Mouse (Mus musculus) 3T3-L1 (cell line): ENCODE data around the gene Dglucy.
"Not testable (repeated sequence)": the region's sequence is repeated elsewhere in the genome, so short reads cannot be mapped to it uniquely, and the experiment has no call there.

Experiments used
- DNase-seq: peaks from one replicate; pipeline ENCODE4 v3.0.0-alpha.2; 2015; ENCODE audit warnings: low read depth, low spot score

Dglucy gene

DNA sequence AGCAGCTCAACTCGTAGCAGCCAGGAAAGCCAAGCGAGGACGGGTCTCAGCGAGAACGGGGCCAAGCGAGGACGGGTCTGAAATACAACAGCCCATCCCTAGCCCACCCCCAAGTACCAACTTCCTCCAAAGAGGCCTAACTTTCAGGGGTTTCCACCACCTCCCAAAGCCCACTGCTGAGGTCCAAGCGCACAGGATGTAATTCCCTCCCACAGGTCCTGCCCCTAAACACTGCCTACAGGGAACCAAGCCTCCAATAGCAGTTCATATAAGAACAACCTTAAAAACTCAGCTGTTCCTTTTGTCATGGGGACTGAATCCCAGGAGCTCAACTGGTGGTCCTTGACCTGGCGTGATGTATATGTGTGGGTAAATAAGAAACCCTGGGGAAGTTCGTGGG, 1.6 kb downstream of the Dglucy start:
- DNase-seq = no peak

GRCm38 (mm10) chr12:100781428-100782120, 2.7 kb downstream of the Dglucy start:
- DNase-seq = no peak

GRCm38 (mm10) chr12:100784152-100784551, 5.3 kb downstream of the Dglucy start:
- DNase-seq = no peak

DNA sequence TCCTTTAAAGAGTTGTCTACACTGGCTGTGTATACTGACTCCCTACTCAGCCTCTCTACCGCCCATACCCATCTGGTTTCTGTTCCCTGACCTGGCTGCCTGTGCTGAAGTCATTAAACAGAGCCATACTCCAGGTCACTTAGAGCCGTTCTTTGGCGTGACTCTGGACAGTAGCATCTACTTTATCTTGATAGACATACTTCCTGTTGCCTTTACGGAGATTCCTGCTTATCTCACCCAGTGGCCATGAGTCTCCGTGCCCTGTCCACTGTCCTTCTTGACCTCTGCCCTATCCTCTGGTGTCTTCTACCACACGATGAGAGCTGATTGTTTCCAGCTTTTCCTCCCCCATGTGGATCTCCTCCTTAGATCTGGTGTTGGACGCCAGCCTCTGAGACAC, 6.5 kb downstream of the Dglucy start:
- no peak for DNase-seq

GRCm38 (mm10) chr12:100789981-100790550, 11.2 kb downstream of the Dglucy start:
- no peak for DNase-seq

GRCm38 (mm10) chr12:100791425-100791824, 12.6 kb downstream of the Dglucy start:
- peak; percentile 29 for DNase-seq

DNA sequence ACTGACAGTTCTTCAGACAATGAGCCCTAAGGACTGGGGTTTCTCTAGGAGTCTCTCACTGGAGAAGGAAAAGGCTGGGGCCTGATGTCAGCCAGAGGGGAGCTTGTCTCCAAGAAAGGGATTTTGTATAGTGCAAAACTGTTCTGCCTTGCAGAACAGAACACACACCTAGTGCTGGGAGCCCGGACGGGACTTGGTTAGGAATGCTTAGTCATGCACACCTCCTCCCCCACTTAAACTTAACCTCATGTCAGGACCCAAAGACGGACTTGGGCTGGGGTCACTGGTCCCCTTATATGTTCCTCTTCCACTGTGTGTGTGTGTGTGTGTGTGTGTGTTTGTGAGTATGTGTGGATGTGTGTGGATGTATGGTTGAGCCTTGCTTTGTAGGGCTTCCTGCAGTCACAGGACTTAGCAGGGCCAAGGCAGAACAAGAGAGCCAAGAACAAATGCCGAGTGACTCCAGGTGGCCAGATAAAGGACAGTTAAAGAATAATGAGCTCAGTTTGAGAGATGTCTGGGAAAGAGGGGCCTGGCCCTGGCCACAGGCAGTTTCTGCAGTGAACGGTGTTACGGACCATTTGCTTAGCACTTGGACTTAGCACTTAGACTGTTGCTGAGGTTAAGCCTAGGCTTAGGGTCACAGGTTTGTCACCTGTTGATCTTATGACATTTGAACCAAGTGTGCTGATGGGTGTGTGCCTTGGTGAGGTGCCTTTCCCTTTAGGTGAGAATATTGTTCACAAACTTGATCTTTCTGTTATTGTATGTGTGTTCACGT, 15.8 kb downstream of the Dglucy start:
- DNase-seq = no peak

DNA sequence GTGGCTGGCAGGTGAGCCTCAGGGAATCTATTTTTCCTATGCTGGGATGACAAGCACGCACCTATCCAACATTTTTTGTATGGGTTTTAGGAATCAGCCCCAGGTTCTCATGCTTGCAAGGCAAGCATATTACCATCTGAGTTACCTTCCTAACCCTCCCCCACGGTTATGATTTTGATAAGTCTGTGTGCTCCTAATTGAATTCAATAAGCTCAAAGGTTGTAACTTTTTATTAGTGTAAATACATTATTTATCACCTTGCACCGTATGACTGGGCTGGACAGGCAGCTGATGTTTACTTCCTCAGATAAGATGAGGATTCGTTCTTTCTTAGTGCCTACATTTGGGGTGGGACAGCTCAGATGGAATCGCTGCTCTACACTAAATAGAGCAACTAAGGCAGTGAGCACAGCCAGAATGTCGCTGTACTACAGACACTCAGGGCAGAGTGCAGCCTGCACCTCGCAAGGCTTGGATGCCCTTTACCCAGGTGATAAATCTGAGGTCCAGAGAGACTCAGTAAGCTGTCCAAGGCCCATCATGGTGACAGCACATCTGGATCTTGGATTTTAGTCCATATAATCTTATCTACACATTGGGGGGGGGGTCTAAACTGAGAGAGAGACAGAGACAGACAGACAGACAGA, 16.7 kb downstream of the Dglucy start:
- DNase-seq = no peak

DNA sequence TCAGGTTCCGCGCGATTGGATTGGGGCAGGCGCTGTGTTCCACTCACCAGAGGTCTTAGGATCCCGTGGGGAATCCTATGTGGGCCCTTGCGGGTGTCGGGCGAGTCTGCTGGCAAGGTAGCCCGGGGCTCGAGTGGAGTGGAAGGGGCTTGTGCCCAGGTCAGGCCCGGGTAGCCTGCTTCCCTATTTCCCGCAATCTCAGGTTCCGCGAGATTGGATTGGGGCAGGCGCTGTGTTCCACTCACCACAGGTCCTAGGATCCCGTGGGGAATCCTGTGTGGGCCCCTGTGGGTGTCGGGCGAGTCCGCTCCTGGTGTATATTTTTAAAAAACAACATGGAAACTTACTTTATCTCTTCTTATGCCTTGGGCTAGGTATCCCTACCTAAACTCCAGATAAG, 24.5 kb downstream of the Dglucy start:
- DNase-seq = not testable (repeated sequence)

DNA sequence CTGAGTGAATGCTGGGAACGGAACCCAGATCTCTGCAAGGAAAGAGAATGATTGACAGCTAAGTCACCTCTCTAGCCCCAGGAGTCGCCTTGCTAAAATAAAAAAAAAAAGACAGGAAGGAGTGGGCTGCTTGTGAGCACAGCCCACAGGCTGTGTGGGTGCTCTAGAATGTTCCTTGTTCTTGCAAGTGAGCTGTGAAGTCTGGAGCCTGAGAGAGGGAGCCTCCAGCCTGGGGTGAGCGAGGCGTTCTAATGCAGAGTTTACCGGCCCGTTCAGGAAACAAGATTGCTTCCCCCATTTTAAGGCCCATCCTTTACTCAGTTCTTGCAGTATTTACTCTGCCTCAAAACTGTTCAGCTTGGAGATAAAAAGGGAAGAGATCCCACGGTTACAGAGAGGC, 28.4 kb downstream of the Dglucy start:
- DNase-seq = no peak

- no peak for DNase-seq
Observed at GRCm38 (mm10) chr12:100808609-100809280, 29.9 kb downstream of the Dglucy start.

DNA sequence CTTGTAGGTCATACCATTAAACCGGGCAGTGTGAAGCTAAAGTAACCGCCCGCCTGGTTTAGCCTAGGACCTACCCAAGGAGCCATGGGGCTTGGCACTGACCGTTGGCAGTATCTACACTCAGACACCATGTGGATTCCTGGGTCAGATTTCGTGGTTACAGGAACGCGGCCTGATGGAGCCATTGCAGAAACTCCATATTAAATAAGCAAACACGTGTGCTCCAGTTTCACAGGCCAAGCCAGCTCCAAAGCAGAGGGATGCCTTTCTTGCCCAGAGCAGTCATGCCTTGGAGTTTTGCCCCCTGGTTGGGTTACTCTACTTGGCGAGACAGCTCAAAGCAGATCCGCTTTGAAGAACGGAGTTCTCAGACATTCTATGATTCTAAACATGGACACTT, 31.7 kb downstream of the Dglucy start:
- DNase-seq = peak; percentile 8

DNA sequence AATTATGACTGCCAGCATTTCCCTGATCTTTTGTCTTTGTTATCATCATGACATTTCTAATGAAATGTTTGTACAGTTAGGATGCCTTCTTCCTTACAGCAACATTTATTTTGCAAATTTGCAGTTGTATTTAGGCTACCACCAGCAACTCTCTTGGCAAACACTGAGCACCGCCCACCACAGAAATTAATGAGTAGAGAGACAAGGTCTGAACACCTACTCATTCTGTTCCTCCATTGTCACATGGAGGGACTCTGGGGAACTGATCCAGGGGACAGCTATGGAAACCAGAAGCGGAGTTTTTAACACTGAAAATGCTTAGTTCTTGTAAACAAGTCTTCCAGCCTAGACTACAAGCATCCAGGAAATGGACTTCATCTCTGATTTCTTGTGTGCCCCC, 35.0 kb downstream of the Dglucy start:
- DNase-seq = no peak

GRCm38 (mm10) chr12:100814671-100815070, 35.8 kb downstream of the Dglucy start:
- DNase-seq = no peak

DNA sequence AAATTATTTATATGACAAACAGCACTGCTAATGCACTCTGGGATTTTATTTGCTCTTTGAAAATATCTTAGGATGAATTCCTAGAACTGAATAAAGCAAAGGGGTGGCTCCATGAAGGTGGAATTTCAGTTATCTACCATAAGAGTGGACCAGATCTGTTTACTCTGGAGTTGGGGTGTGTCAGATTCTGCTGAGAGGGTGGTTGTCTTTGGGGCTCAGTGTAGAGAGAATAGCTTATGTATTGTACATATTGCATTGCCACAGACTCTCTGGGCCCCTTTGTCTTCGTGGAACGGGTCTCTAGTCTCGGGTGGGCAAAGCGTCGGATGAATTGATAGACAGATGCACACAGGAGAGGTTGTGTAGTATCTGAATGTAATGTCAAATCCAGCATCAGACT, 38.0 kb downstream of the Dglucy start:
- no peak for DNase-seq

GRCm38 (mm10) chr12:100819965-100820364, 41.1 kb downstream of the Dglucy start:
- no peak for DNase-seq

- DNase-seq = peak; percentile 56
Observed at GRCm38 (mm10) chr12:100831021-100831420, 52.2 kb downstream of the Dglucy start.

- no peak for DNase-seq
Observed at GRCm38 (mm10) chr12:100831629-100832325, 52.9 kb downstream of the Dglucy start.

- DNase-seq = no peak
Observed at GRCm38 (mm10) chr12:100837208-100837607, 58.4 kb downstream of the Dglucy start.

GRCm38 (mm10) chr12:100839079-100839600, 60.3 kb downstream of the Dglucy start:
- no peak for DNase-seq

DNA sequence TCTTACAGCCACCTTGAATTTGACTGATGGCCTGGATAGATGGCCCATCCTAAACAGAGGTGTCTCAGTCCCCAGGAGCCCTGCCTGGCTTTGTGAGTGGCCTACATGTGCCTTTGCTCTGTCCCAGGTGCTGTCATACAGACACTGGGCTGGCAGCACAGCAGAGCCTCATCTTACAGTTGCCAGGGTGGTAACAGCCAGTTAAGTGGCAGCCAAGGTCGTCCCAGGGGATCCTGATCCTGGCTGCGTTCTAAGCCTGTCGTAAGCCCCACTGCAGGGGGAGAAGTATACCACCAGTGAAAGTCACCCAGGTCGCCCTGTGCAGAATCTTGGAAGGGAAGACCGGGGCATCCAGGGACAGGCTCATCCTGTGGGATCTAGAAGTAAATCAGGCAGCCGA, 61.1 kb downstream of the Dglucy start:
- no peak for DNase-seq
